ENCODE assay signal across 13 mouse cellular contexts in the genomic region with DNA sequence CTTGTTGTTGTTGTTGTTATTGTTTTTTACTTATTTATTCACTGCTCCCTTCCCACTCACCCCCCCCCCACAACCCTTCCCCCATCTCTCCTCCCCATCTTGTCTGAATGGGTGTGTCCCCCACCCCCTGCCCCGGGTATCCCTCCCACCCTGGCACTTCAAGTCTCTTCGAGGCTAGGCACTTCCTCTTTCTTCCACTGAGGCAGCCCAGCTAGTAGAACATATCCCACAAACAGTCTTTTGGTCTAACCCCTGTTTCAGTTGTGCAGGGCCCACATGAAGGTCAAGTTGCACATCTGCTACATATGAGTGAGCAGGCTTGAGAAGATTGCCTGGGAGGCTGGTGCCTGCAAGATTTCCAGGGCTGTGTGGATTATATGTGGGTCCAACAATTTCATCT.
DNase-seq lines count a peak whose midpoint lies in the region; ATAC-seq lines count a peak whose summit lies in the region.
"Had no signal": no experiment of that assay in that cellular context is flagged by ENCODE, and none has a peak within 500 bp of the region (broad histone marks: within the 10 kb centered on the region; RNA-seq: fewer than 3 reads in every experiment).

No protein-coding gene starts in this region.

- DNase-seq in 416B (ENCODE audit: low read depth) (peak; percentile 46), A20 (ENCODE audit: low read depth, low spot score) (peak; percentile 36), MEL-GATA-1-ER (ENCODE audit: extremely low read depth, low read depth) (peak; percentile 55)
- no peak for DNase-seq in right cerebral cortex, adult 2 months (ENCODE audit: low spot score in 2 of 2)
- DNase-seq in gastrocnemius, postnatal 14 days: no peak
- DNase-seq in left cerebral cortex, postnatal 4 days: no peak
- DNase-seq: adrenal gland, postnatal 10 days; cerebellum, adult 11 months; cerebellum, adult 8-10 months; cerebellum, postnatal 14 days; heart, adult 2 months had no signal

- ATAC-seq in megakaryocyte, adult 5-6 weeks (ENCODE audit: poor library complexity, severe bottlenecking): peak; percentile 41
- ATAC-seq: forebrain, embryonic 15.5 days had no signal

- intact Hi-C loops in gastrocnemius, postnatal 14 days (cut with DNase I; ENCODE audit: low total_unique reads): no loop called here
- intact Hi-C loops in left cerebral cortex, postnatal 4 days (cut with DNase I): loop anchor here (5.0 kb wide), 1 partner anchor 520 kb away; no protein-coding TSS in a partner anchor

Comparison
In these comparisons a context has a peak if more than half of its experiments do, and no peak if none do; other contexts are left out.
1. DNase-seq: peak in 416B (single experiment), A20 (single experiment) and MEL-GATA-1-ER (single experiment); none in right cerebral cortex, adult 2 months (0 of 2), gastrocnemius, postnatal 14 days (single experiment) and left cerebral cortex, postnatal 4 days (single experiment).